Mouse (Mus musculus) fibroblast of lung, adult 2 months (primary cell): ENCODE measurements at regions not wholly inside any gene's neighbourhood (a gene's known extent, or its start where the extent isn't known, plus 50 kb on each side); places are given as distances from the start of the nearest gene placed in this dataset.

Experiments used
- DNase-seq: peaks from one replicate; pipeline ENCODE4 v3.0.0-alpha.2; 2011; ENCODE audit warnings: low read depth

- DNase-seq = no peak
Observed at GRCm38 (mm10) chr4:70844742-70845141, 309.9 kb upstream of the Megf9 start.

GRCm38 (mm10) chr4:70810956-70811316 lies 276.1 kb upstream of the Megf9 start:
- no peak for DNase-seq

GRCm38 (mm10) chr4:70810311-70810955 lies 275.6 kb upstream of the Megf9 start:
- DNase-seq = no peak

GRCm38 (mm10) chr4:70804925-70805342 lies 270.1 kb upstream of the Megf9 start:
- peak; percentile 25 for DNase-seq

GRCm38 (mm10) chr4:70798483-70798882 lies 263.7 kb upstream of the Megf9 start:
- DNase-seq = no peak

GRCm38 (mm10) chr4:70797935-70798334 lies 263.1 kb upstream of the Megf9 start:
- DNase-seq = no peak

GRCm38 (mm10) chr4:70783487-70783886 lies 248.7 kb upstream of the Megf9 start:
- DNase-seq = no peak

- no peak for DNase-seq
Observed at GRCm38 (mm10) chr4:70781591-70781990, 246.8 kb upstream of the Megf9 start.

- DNase-seq = no peak
Observed at GRCm38 (mm10) chr4:70776273-70776672, 241.5 kb upstream of the Megf9 start.

- DNase-seq = no peak
Observed at GRCm38 (mm10) chr4:70743425-70743824, 208.6 kb upstream of the Megf9 start.

- no peak for DNase-seq
Observed at GRCm38 (mm10) chr4:70742002-70742401, 207.2 kb upstream of the Megf9 start.

GRCm38 (mm10) chr4:70741121-70741520 lies 206.3 kb upstream of the Megf9 start:
- no peak for DNase-seq

- DNase-seq = no peak
Observed at GRCm38 (mm10) chr4:70709126-70709689, 174.4 kb upstream of the Megf9 start.

GRCm38 (mm10) chr4:70705128-70705752 lies 170.4 kb upstream of the Megf9 start:
- no peak for DNase-seq

GRCm38 (mm10) chr4:70700894-70701293 lies 166.1 kb upstream of the Megf9 start:
- DNase-seq = no peak

GRCm38 (mm10) chr4:70664181-70664580 lies 129.4 kb upstream of the Megf9 start:
- no peak for DNase-seq

- peak; percentile 62 for DNase-seq
Observed at GRCm38 (mm10) chr4:70621431-70621837, 86.6 kb upstream of the Megf9 start.

GRCm38 (mm10) chr4:70619636-70620287 lies 85.0 kb upstream of the Megf9 start:
- DNase-seq = no peak

- no peak for DNase-seq
Observed at GRCm38 (mm10) chr4:70615794-70616193, 81.0 kb upstream of the Megf9 start.

GRCm38 (mm10) chr4:70614411-70614810 lies 79.6 kb upstream of the Megf9 start:
- no peak for DNase-seq

GRCm38 (mm10) chr4:70603209-70603852 lies 68.5 kb upstream of the Megf9 start:
- peak; percentile 13 for DNase-seq

GRCm38 (mm10) chr4:70601301-70601700 lies 66.5 kb upstream of the Megf9 start:
- peak; percentile 10 for DNase-seq
